Mouse (Mus musculus) spleen, postnatal 4 days (tissue): ENCODE measurements around the gene Klhl2.
A peak's percentile ranks its signal among the peaks of the same experiment; 100 is the strongest.

Experiments used
- DNase-seq, 2 experiments: peaks; one replicate each; pipeline ENCODE4 v3.0.0; 2022; ENCODE audit warnings: low spot score in 2 of 2

Klhl2 gene

GRCm38 (mm10) chr8:64831656-64832055 is 18.2 kb downstream of the Klhl2 start:
- DNase-seq: no peak

DNA sequence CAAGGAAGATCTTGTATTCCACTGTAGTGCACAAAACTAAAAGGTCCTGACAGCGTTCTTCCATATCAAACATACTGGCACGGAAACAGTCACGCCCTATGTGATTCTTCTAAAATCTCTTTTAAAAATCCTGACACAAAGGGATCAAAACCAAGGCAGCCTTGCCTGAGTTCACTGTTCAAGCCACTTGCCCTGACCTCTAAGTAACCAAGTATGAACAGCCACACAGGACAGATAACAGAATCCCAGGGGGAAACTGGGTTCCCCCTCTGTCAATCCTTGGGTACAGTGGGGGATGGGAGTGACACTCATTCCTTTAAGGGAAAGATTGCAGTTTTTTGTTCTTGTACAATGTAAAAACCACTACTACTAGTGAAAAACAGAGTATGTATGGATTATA is 19.9 kb downstream of the Klhl2 start:
- DNase-seq: no peak

GRCm38 (mm10) chr8:64829391-64829790 is 20.4 kb downstream of the Klhl2 start:
- DNase-seq: peak in 1 of 2 experiments; percentile 36

DNA sequence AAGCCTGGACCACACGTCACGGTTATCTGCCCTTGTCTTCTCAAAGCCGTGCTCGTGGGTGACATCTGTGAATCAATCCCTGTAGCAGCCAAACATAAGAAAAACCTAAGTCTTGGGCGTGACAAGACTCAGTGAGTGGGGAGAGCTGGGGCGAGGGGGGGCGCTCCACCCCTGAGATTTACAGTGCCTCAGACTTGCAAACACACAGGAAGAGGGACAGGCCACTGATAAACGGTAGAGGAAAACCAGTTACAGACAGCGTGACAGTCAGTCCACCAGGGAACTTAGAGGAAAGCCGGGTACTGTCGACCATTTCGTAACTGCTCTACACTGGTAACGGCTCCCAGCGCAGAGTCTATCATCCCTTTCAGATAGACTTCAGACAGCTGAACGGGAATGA is 21.4 kb downstream of the Klhl2 start:
- no peak for DNase-seq

DNA sequence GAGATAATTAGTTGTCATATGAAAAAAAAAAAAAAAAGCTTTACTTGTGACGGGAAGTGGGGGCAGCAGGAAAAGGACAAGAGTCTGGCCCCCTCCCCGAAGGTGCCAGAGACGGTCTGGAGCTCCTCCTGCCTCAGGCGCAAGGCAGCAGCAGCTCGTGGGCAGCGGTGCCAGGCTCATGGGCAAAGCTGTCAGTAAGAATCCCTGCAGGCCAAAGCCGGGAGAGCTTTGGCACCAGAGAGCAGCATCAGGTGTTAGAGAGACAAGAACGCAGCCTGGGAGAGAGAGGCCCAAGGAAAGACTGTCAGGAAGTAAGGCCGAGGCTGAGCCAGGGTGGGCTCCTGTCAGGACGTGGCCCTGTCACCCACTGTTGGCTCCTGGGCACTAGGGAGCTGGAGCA is 22.5 kb downstream of the Klhl2 start:
- no peak for DNase-seq

- no peak for DNase-seq
These were observed 23.4 kb downstream of the Klhl2 start for GRCm38 (mm10) chr8:64826461-64826860.

DNA sequence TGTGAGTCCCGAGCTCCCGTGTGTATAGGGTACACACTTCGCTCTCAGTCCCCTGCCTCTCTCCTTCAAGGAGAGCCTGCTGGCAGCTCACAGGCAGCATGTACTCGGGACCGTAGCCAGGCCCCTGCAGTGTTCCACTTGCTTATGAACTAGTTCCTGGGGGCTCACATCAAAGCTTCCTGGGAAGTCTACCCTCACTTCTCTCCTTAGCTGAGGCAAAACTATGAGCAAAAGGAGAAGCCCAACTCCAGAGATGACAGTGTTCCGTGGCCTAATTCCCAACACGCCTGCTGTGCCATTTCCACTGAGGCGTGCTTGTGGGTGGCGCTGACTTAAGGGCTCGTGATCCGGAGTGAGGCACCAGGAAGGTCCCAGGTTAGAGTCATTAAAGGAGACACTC is 25.9 kb downstream of the Klhl2 start:
- no peak for DNase-seq

- no peak for DNase-seq
These were observed 28.9 kb downstream of the Klhl2 start for GRCm38 (mm10) chr8:64820940-64821339.

DNA sequence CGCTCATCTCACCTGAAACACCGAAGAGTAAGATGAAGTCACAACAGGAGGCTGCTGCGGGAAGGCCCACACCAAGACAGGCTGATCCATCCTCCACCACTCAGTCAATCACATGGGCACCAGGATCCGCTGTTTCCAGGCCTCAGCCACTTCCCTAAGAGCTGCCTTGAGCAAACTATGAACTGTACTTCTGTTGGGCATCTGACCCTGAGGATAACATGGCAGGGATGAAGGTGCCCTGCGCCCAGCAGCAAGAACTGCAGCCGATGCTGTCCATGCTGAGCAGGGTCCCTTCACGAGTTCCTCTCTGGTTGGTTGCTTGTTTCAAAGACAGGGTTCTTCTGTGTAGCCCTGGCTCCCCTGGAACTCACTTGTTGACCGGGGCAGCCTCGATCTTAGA is 38.0 kb downstream of the Klhl2 start:
- no peak for DNase-seq

DNA sequence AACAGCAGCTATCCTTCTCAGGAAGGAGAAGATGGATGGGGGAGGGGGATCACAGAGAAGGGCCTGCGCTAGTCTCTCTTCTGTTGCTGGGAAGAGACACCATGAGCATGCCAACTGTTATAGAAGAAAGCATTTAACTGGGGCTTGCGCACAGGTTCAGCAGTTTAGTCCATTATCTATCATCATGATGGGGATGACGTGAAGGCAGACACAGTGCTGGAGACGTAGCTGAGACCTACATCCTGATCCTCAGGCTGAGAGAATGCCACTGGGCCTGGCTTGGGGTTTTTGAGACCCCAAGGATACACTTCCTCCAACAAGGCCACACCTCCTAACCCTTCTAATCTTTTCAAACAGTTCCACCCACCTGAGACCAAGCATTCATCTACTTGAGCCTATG is 38.7 kb downstream of the Klhl2 start:
- DNase-seq: no peak

GRCm38 (mm10) chr8:64806558-64806957 is 43.3 kb downstream of the Klhl2 start:
- no peak for DNase-seq

DNA sequence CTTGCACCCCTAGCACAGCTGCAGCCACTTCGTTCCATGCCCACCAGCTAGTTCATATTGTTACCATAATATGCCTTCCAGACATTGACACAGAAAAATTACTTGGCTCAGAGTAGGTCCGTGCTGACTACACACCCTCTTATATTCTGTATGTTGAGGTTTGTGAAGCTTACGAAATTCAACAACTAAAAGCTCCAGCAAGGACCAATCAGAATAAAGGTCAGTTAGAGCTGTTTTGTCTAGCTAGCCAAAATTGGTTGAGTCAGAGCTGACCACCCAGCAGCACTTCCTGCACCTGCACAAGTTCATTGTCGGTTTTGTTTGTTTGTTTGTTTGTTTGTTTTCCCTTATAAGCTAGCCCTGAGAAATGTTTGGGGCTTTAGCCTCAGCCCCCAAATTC is 44.8 kb downstream of the Klhl2 start:
- no peak for DNase-seq

GRCm38 (mm10) chr8:64799306-64799705 is 50.5 kb downstream of the Klhl2 start:
- DNase-seq: no peak

GRCm38 (mm10) chr8:64798503-64798902 is 51.3 kb downstream of the Klhl2 start:
- no peak for DNase-seq

DNA sequence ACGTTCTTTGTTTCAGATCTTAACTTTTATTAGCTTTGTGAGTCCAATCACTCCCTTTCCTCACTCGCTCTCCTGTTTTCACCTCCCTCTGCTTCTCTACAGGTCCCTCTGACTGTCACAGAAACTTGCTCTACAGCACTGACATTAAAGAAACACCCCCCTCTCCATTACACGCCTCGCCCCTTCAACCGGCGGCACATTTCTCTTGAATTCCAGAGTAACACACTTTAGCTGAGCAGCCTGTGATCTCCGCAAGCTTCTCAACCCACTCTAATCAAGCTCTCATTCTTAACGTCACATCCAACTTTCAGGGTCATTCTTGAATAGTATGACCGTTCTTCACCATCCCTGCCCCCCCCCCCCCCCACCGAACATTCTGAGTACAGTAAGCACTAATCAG is 52.1 kb downstream of the Klhl2 start:
- no peak for DNase-seq

- DNase-seq: no peak
These were observed 58.5 kb downstream of the Klhl2 start for GRCm38 (mm10) chr8:64791250-64791881.

DNA sequence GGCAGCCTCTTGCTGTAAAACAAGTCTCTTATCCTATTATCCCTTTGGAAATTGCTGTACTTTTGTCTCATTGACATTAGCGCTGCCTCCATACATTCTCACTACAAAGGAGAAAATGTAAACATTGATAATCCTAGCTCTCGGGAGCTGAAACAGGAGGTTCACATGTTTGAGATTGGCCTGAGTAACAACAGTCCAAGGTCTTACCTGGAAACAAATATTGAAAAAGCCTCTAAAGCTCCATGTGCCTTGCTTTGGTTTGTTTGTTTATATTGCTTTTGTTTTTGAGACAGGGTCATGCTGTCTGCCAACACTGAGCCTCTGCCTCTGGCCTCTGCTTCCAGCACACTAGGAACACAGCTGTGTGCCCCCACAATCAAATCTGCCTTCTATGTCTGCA is 59.4 kb downstream of the Klhl2 start:
- DNase-seq: no peak

DNA sequence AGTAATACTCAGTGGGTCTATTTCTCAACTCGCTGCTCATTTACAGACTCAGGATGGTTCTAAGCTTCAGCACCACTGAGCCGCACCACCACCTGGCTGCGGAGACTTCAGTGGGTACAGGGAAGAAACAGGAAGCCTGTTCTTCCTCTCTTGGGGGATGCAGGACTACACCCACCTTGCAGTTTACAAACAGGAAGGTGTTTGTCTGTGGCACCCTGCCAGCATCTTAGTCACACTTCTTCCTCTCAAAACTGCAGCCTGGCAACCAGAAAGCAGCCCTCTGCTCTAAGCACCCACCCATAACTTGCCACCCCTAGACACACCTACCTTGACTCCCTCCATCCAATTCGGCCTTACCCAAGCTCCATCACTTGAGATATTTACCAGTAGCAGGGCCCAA is 61.1 kb downstream of the Klhl2 start:
- peak; percentile 41 to 69 for DNase-seq

DNA sequence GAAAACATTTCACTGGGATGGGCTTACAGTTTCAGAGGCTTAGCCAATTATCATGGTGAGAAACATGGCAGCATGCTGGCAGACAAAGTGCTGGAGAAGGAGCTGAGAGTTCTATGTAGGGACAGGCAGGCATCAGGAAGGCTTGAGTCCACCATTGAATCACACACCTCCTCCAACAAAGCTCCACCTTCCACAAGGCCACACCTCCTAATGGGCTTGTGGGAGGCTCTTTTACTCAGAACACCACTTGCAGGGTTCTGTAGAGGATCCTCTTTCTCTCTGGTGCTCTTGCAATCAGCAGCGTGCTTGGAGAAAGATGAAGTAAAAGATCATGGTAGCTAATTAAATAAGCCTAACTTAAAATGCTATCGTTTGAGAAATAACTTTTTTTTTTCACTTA is 63.0 kb downstream of the Klhl2 start:
- no peak for DNase-seq

- DNase-seq: no peak
These were observed 65.6 kb downstream of the Klhl2 start for GRCm38 (mm10) chr8:64784235-64784634.

GRCm38 (mm10) chr8:64781947-64782346 is 67.9 kb downstream of the Klhl2 start:
- no peak for DNase-seq

DNA sequence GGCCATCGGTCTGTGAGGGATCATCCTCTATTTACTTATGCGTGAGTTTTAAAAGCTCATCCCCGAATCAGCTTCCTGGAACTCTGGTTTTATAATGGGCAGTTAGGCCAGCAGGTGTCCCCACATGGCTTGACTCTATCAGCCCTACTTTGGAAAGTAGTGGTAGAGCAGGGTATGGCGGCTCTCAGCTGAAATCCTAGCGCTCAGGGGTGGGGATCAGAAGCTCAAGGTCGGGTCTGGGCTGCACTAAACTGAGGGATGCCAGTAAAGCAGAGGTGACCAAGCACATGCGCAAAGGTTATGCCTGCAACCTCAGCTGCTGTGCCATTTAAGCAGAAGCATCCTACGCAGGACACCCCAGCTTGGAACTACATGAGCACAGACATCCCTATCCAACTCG is 71.9 kb downstream of the Klhl2 start:
- no peak for DNase-seq

- no peak for DNase-seq
These were observed 75.7 kb downstream of the Klhl2 start for GRCm38 (mm10) chr8:64774136-64774535.

DNA sequence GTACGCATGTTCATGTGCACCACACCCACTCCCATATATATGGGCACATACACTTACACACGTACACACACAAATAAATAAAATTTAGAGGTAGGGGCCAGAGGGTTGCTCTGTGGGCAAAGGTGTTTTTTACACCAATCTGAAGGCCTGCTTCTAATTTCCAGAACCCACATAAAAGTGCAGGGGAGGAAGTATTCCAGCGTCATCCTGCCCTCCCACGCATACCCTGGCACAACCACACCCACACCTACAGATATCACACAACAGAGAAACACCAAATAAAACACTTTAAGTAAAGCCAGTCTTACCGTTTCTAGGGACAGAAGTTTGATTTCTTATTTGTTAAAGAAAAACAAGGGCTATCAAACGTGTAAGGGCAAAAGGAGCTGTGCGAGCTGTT is 79.0 kb downstream of the Klhl2 start:
- DNase-seq: no peak
